Mouse (Mus musculus) midbrain, embryonic 14.5 days (tissue): ENCODE measurements at regions not wholly inside any gene's neighbourhood (a gene's known extent, or its start where the extent isn't known, plus 50 kb on each side); places are given as distances from the start of the nearest gene placed in this dataset.
"Not testable (repeated sequence)": the region's sequence is repeated elsewhere in the genome, so short reads cannot be mapped to it uniquely, and the experiment has no call there.

Source experiments
- ATAC-seq: fragments of 200-750 bp; cut with Nextera tagmentation; 2 replicates; pipeline ENCODE4 v1.8.0; 2017; ENCODE audit warnings: moderate number of reproducible peaks, moderate library complexity; ENCODE audit not compliant: low FRiP score, low TSS enrichment
- DNase-seq: peaks from one replicate; pipeline ENCODE4 v3.0.0-alpha.2; 2015
- H3K27ac ChIP-seq: fragments of 300-500 bp; sonication (generic); replicated peaks from 2 replicates; pipeline ENCODE4 v1.5.1; 2014; ENCODE audit warnings: mild to moderate bottlenecking, low read depth, low read length, moderate library complexity
- H3K27me3 ChIP-seq: fragments of 300-500 bp; sonication (generic); 2 replicates; pipeline ENCODE4 v1.6.1; 2014; ENCODE audit warnings: low read length, control low read depth, mixed read lengths; ENCODE audit not compliant: control insufficient read depth, insufficient read depth
- H3K36me3 ChIP-seq: fragments of 300-500 bp; sonication (generic); 2 replicates; pipeline ENCODE4 v1.6.1; 2014; ENCODE audit warnings: low read length, control low read depth; ENCODE audit not compliant: control insufficient read depth, insufficient read depth
- H3K4me1 ChIP-seq: fragments of 300-500 bp; sonication (generic); 2 replicates; pipeline ENCODE4 v1.6.1; 2014; ENCODE audit warnings: mild to moderate bottlenecking, antibody characterized with exemption, low read length, control low read depth; ENCODE audit not compliant: control insufficient read depth, insufficient read depth
- H3K4me2 ChIP-seq: fragments of 300-500 bp; sonication (generic); 2 replicates; pipeline ENCODE4 v1.6.1; 2014; ENCODE audit warnings: mild to moderate bottlenecking, low read length, moderate library complexity
- H3K4me3 ChIP-seq: fragments of 300-500 bp; sonication (generic); replicated peaks from 2 replicates; pipeline ENCODE4 v1.5.1; 2014; ENCODE audit warnings: low read depth, low read length
- H3K9ac ChIP-seq: fragments of 300-500 bp; sonication (generic); replicated peaks from 2 replicates; pipeline ENCODE4 v1.6.1; 2014; ENCODE audit warnings: mild to moderate bottlenecking, low read length, moderate library complexity
- H3K9me3 ChIP-seq: fragments of 300-500 bp; sonication (generic); 2 replicates; pipeline ENCODE4 v1.6.1; 2016; ENCODE audit warnings: low read length, control low read depth, mixed read lengths; ENCODE audit not compliant: control insufficient read depth
- WGBS: fragments of 180-500 bp; shearing (Covaris S2); extraction: QIAGEN DNeasy Blood & Tissue Kit; methylation state at CpG from one replicate; pipeline ENCODE4 v1.1.7; 2014; 5-methylcytosine and 5-hydroxymethylcytosine counted together

GRCm38 (mm10) chr6:3911284-3911683 is 77.4 kb downstream of the Tfpi2 start:
- Histone ChIP-seq H3K9me3 (no peaks in the 10 kb centered on the region), H3K4me2 (no peak overlapping the region), H3K27me3 (no peaks in the 10 kb centered on the region), H3K9ac (no peak overlapping the region), H3K4me3 (no peak overlapping the region), H3K36me3 (no peaks in the 10 kb centered on the region), H3K4me1 (no peaks in the 10 kb centered on the region), H3K27ac (no peak overlapping the region)
- DNase-seq (peak; percentile 16), ATAC-seq (no peak)
- WGBS = 68% methylated on average over 5 of the region's 5 CpGs

DNA sequence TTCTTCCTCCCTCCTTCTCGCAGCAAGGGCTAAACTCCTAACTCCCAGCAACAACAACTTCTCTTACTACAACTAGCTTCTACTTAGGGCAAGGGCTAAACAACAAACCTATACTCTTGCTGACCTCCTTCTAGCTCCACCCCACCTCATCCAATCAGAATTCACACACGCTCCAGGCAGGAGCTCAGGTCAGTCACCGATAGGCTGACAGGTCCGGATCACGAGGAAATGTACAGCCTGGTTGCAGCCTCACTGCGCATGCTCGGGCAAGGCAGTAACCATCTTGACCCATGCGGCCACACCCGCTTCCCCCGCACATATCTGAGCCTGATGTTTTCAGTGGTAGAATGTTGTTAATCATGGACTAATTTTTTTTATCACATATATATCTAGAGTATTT is 84.0 kb downstream of the Tfpi2 start:
- Histone ChIP-seq H3K4me2 (no peak overlapping the region), H3K9ac (no peak overlapping the region), H3K9me3 (no peaks in the 10 kb centered on the region), H3K27me3 (no peaks in the 10 kb centered on the region), H3K36me3 (no peaks in the 10 kb centered on the region), H3K4me3 (no peak overlapping the region), H3K4me1 (no peaks in the 10 kb centered on the region), H3K27ac (no peak overlapping the region)
- DNase-seq = no peak
- WGBS = 91% methylated on average over 10 of the region's 10 CpGs
- no peak for ATAC-seq

DNA sequence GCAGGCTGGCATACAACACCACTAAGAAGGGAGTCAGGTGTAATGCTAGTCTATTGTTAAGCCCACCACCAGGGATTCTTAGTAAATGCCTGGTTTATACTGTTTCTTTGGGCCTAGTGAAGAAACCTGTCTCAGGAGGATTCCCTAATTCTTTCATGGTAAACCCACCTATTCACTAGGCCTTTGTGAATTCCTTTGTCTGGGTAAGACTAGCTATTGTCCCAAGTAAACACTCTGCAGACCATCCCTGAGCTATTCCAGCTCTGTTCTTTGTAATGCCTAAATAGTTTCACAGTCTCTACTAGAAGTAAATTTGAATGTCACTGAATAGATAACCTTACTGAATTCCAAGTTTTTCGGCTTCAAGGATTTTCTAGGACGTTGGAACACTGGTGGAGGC is 111.3 kb upstream of the Calcr start:
- not testable (repeated sequence) for H3K4me3 ChIP-seq, H3K27ac ChIP-seq, H3K9me3 ChIP-seq, H3K9ac ChIP-seq, ATAC-seq, DNase-seq, H3K27me3 ChIP-seq, H3K4me1 ChIP-seq, H3K36me3 ChIP-seq, H3K4me2 ChIP-seq
- 65% methylated on average over 2 of the region's 2 CpGs for WGBS

GRCm38 (mm10) chr6:3874826-3875225 is 110.3 kb upstream of the Calcr start:
- H3K27ac ChIP-seq, DNase-seq, ATAC-seq, H3K27me3 ChIP-seq, H3K4me1 ChIP-seq, H3K4me2 ChIP-seq, H3K9ac ChIP-seq, H3K9me3 ChIP-seq, H3K36me3 ChIP-seq, H3K4me3 ChIP-seq: not testable (repeated sequence)
- WGBS = 47% methylated on average over 1 of the region's 1 CpGs

DNA sequence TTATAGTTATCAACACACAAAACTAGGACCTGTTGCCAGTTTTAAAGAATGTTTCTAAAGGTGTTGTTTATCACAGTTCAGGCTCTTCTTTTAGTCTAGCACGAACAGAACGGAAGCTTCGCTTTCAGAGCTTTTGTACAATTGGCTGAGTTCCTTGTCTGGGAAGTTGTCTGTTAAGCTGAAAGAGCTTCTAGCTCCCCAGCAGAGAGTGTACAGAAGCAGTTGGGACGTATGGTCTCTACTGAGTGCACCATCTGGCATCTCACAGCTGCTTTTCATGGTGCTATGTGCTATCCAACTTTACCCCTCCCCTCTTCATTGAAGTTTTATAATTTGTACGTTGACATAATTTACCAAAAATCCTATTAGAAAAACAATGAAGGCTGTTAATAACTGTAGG is 96.5 kb upstream of the Calcr start:
- Histone ChIP-seq H3K27me3 (no peaks in the 10 kb centered on the region), H3K4me1 (no peaks in the 10 kb centered on the region), H3K9me3 (no peaks in the 10 kb centered on the region), H3K9ac (no peak overlapping the region), H3K27ac (no peak overlapping the region), H3K36me3 (no peaks in the 10 kb centered on the region), H3K4me2 (no peak overlapping the region), H3K4me3 (no peak overlapping the region)
- no peak for DNase-seq
- 80% methylated on average over 5 of the region's 5 CpGs for WGBS
- no peak for ATAC-seq

DNA sequence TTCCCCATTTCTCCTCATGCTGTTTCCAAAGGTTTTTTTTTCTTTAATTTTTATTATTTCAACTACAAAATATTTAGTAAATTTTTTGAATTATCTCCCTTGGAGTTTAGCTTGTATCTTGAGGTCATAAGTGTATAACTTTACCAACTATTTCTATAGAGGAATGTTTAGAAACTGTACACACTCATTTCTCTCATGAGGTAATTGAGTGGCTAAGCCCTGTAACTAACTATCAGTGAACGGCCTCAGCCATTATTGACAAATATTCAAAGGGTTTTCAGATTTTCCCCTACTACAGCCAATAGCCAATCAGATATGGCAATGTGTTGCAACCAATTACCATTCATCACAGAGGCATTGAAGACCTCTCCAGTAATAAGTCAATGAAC is 96.1 kb upstream of the Calcr start:
- 80% methylated on average over 1 of the region's 1 CpGs for WGBS
- DNase-seq (no peak), ATAC-seq (no peak)
- Histone ChIP-seq H3K27me3 (no peaks in the 10 kb centered on the region), H3K4me3 (no peak overlapping the region), H3K9me3 (no peaks in the 10 kb centered on the region), H3K4me2 (no peak overlapping the region), H3K4me1 (no peaks in the 10 kb centered on the region), H3K36me3 (no peaks in the 10 kb centered on the region), H3K27ac (no peak overlapping the region), H3K9ac (no peak overlapping the region)

GRCm38 (mm10) chr6:3859942-3860586 is 95.5 kb upstream of the Calcr start:
- ATAC-seq (no peak), DNase-seq (no peak)
- no peak overlapping the region for H3K27ac ChIP-seq
- H3K9me3 ChIP-seq = no peaks in the 10 kb centered on the region
- no peak overlapping the region for H3K9ac ChIP-seq
- H3K27me3 ChIP-seq = no peaks in the 10 kb centered on the region
- 87% methylated on average over 4 of the region's 4 CpGs for WGBS
- H3K36me3 ChIP-seq = no peaks in the 10 kb centered on the region
- no peak overlapping the region for H3K4me3 ChIP-seq
- H3K4me1 ChIP-seq = no peaks in the 10 kb centered on the region
- H3K4me2 ChIP-seq = no peak overlapping the region

DNA sequence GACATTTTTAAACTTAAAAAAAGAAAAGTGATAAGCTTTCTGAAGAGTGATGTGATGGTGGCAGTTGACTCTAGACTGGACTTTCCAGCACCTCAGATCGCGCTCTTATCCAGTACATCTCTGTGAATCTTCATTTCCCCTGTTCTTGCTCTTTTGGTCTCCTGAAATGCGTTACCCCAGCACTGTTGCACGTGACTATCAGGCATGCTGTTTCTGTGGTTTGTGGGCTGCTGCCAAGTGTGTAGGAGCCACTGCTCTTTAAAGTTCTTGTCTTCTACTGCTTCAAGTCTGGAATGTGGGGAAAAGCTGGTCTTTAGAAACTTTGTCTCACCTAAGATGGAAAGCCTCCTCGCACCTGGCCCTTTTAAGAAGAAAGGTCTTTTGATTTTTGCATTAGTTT is 85.6 kb upstream of the Calcr start:
- Histone ChIP-seq H3K9me3 (no peaks in the 10 kb centered on the region), H3K4me1 (no peaks in the 10 kb centered on the region), H3K4me2 (no peak overlapping the region), H3K27me3 (no peaks in the 10 kb centered on the region), H3K36me3 (no peaks in the 10 kb centered on the region), H3K27ac (no peak overlapping the region), H3K4me3 (no peak overlapping the region), H3K9ac (no peak overlapping the region)
- ATAC-seq (no peak), DNase-seq (no peak)
- 88% methylated on average over 5 of the region's 5 CpGs for WGBS
